8 mouse cellular contexts compared by ENCODE assay signal in the genomic region with DNA sequence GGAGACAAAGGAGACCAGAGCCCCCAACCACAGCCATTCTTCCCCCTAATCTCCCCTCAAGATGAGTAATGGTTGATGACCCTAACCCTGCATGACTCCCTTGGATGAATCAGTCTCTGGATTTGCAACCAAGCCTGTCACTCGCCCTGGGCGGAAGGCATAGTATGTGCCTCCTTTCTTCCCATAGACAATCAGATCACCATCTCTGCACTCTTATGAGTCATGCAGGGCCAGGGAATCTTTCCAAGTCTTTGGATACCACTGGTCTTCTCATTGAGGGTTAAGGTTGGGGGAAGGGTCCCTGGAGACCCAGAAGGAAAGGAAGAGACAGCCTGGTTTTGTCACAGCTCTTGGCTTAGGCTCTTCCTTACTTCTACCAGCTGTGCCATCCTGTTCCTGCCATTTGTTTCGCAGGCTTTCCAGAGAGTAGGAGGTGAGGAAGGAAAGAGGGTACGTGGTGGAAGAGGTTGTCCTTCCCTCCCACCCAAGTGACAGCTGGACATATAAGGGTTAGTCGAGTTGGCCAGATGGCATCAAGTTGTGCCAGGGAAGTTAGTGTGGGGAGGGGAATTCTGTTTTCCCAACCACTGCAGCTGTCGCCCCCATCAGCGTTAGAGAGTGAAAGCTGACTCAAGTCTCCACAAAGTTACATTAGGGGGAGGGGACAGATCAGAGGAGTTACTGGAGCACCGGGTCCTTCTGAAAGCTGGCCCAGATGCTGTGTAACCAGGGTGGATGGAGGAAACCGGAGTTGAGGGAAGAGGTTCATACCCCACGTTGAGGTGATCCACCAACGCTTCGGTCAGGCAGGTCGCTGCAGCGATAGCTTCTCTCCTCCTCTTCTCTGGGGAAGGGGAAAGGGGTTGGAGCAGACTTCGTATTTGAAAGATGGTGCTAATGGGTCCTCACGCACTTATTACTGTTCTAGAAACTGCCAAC. TPM values are rescaled to one million over a fixed set of nuclear protein-coding genes. Genes with fewer than 3 reads are reported as not detected.
A peak's percentile ranks its signal among the peaks of the same experiment; 100 is the strongest.
DNase-seq lines count a peak whose midpoint lies in the region; ATAC-seq and TF ChIP-seq lines count a peak whose summit lies in the region.

No protein-coding gene starts in this region.

- 70% methylated on average over 16 of the region's 16 CpGs for WGBS in kidney, embryonic 15.5 days
- WGBS in limb, embryonic 14.5 days = 70% methylated on average over 16 of the region's 16 CpGs
- 61% methylated on average over 16 of the region's 16 CpGs for WGBS in stomach, postnatal 0 days

- TF ChIP-seq CTCF in stomach, postnatal 0 days (IDR thresholded peaks at IDR 0.05; ENCODE audit: low read depth) = no peak

- no peak for TF ChIP-seq POLR2A in limb, embryonic 14.5 days (IDR thresholded peaks at IDR 0.05; ENCODE audit: borderline replicate concordance, extremely low read depth, insufficient read depth, insufficient read length)

- DNase-seq in kidney, postnatal 4 days = no peak
- DNase-seq in Muller cell, postnatal 12 days (ENCODE audit: inconsistent ontology term) = peak; percentile 93
- DNase-seq in limb, embryonic 14.5 days (ENCODE audit: low spot score) = peak; percentile 18
- DNase-seq in stomach, postnatal 0 days (ENCODE audit: low spot score) = no peak
- no peak for DNase-seq in thymus, adult 18-20 months
- no peak for DNase-seq in left cerebral cortex, postnatal 14 days (ENCODE audit: low spot score in 2 of 2)

- H3K4me1 ChIP-seq in kidney, embryonic 15.5 days = peaks cover 52% of the 10 kb centered on the region
- peaks cover 28% of the 10 kb centered on the region for H3K4me1 ChIP-seq in erythroblast, embryonic 14.5 days (ENCODE audit: control insufficient read depth)
- peaks cover 22% of the 10 kb centered on the region for H3K4me1 ChIP-seq in limb, embryonic 14.5 days (ENCODE audit: control insufficient read depth, insufficient read depth, low read length)
- 0 out of 2 replicates have a peak, but pooled peaks cover 13% of the 10 kb centered on the region for H3K4me1 ChIP-seq in stomach, postnatal 0 days (replicated peaks; ENCODE audit: control insufficient read depth, insufficient read depth)

- H3K9ac ChIP-seq in kidney, embryonic 15.5 days = peak overlapping the region; percentile 70
- H3K9ac ChIP-seq in limb, embryonic 14.5 days (ENCODE audit: low read depth, low read length, severe bottlenecking) = peak overlapping the region; percentile 64
- peak overlapping the region; percentile 81 for H3K9ac ChIP-seq in stomach, postnatal 0 days (ENCODE audit: low read length)

- no peaks in the 10 kb centered on the region for H3K9me3 ChIP-seq in kidney, embryonic 15.5 days (replicated peaks)
- no peaks in the 10 kb centered on the region for H3K9me3 ChIP-seq in erythroblast, embryonic 14.5 days (ENCODE audit: control insufficient read depth, low read length)
- no peaks in the 10 kb centered on the region for H3K9me3 ChIP-seq in limb, embryonic 14.5 days (ENCODE audit: control insufficient read depth, low read length)
- no peaks in the 10 kb centered on the region for H3K9me3 ChIP-seq in stomach, postnatal 0 days (ENCODE audit: control insufficient read depth, low read length)

- peak overlapping the region; percentile 95 for H3K27ac ChIP-seq in kidney, embryonic 15.5 days
- no peak overlapping the region for H3K27ac ChIP-seq in limb, embryonic 14.5 days (replicated peaks; ENCODE audit: low read depth, low read length)
- H3K27ac ChIP-seq in stomach, postnatal 0 days (replicated peaks) = peak overlapping the region; percentile 97

- TF ChIP-seq EP300 in stomach, postnatal 0 days (optimal IDR thresholded peaks at IDR 0.05) = no peak

- peak overlapping the region; percentile 69 for H3K4me3 ChIP-seq in kidney, embryonic 15.5 days (replicated peaks)
- H3K4me3 ChIP-seq in erythroblast, embryonic 14.5 days (replicated peaks) = peak overlapping the region; percentile 85
- H3K4me3 ChIP-seq in limb, embryonic 14.5 days (replicated peaks; ENCODE audit: low read length) = peak overlapping the region; percentile 71
- H3K4me3 ChIP-seq in stomach, postnatal 0 days (ENCODE audit: low read depth, low read length) = peak overlapping the region; percentile 68

- intact Hi-C loops in left cerebral cortex, postnatal 14 days (cut with DNase I) = loop anchor here (5.0 kb wide), 1 partner anchor 55 kb away; no protein-coding TSS in a partner anchor

- H3K27me3 ChIP-seq in kidney, embryonic 15.5 days = peaks cover 4% of the 10 kb centered on the region; the same call in 1 of the 2 replicates
- H3K27me3 ChIP-seq in erythroblast, embryonic 14.5 days (ENCODE audit: control insufficient read depth) = peaks cover 5% of the 10 kb centered on the region
- no peaks in the 10 kb centered on the region for H3K27me3 ChIP-seq in limb, embryonic 14.5 days (ENCODE audit: control insufficient read depth, insufficient read depth, low read length)
- H3K27me3 ChIP-seq in stomach, postnatal 0 days (ENCODE audit: control insufficient read depth, insufficient read depth, low read length) = no peaks in the 10 kb centered on the region

- peak; percentile 1; the same call in 1 of the 2 replicates for ATAC-seq in kidney, embryonic 15.5 days (replicated peaks; ENCODE audit: low FRiP score)
- ATAC-seq in limb, embryonic 14.5 days (ENCODE audit: low FRiP score, low read depth) = no peak
- no peak for ATAC-seq in stomach, postnatal 0 days (ENCODE audit: low FRiP score, low TSS enrichment)

- peaks cover 17% of the 10 kb centered on the region for H3K36me3 ChIP-seq in kidney, embryonic 15.5 days
- H3K36me3 ChIP-seq in erythroblast, embryonic 14.5 days (ENCODE audit: control insufficient read depth) = peaks cover 12% of the 10 kb centered on the region
- H3K36me3 ChIP-seq in limb, embryonic 14.5 days (ENCODE audit: control insufficient read depth, insufficient read depth, low read length) = peaks cover 17% of the 10 kb centered on the region
- peaks cover 7% of the 10 kb centered on the region for H3K36me3 ChIP-seq in stomach, postnatal 0 days (ENCODE audit: control insufficient read depth, insufficient read depth, low read length)

- H3K4me2 ChIP-seq in kidney, embryonic 15.5 days = peak overlapping the region; percentile 85
- peak overlapping the region; percentile 46 for H3K4me2 ChIP-seq in limb, embryonic 14.5 days (replicated peaks; ENCODE audit: low read depth, low read length, severe bottlenecking)
- H3K4me2 ChIP-seq in stomach, postnatal 0 days (replicated peaks; ENCODE audit: low read depth) = peak overlapping the region; percentile 77

RNA-seq across cellular contexts. Expression of a gene that starts 0.5 kb away (rescaled TPM):
- 15.3 and 18.8 TPM in 2 replicates for polyA plus RNA-seq in kidney, embryonic 15.5 days (2015; fragmentation: Nextera tagmentation; extraction: Ambion mirVana)
- 0.06 and 0.17 TPM in 2 replicates for polyA plus RNA-seq in erythroblast, embryonic 14.5 days (2012)
- polyA plus RNA-seq in limb, embryonic 14.5 days (2012; rRNA removed) = 17.9 and 23.2 TPM in 2 replicates
- polyA plus RNA-seq in limb, embryonic 14.5 days (2014; fragmentation: Nextera tagmentation; extraction: Ambion mirVana) = 11.8 and 12.5 TPM in 2 replicates
- 8.1 and 9.5 TPM in 2 replicates for polyA plus RNA-seq in stomach, postnatal 0 days (2015; fragmentation: Nextera tagmentation; extraction: Ambion mirVana)
- total RNA-seq in left cerebral cortex, postnatal 14 days (2021) = 1 to 10 TPM; 4.8 to 5.1 TPM

RNA-seq across cellular contexts. Expression of a gene that starts 1.7 kb away (rescaled TPM):
- polyA plus RNA-seq in kidney, embryonic 15.5 days (2015; fragmentation: Nextera tagmentation; extraction: Ambion mirVana) = 220 and 231 TPM in 2 replicates
- 16.6 and 25.2 TPM in 2 replicates for polyA plus RNA-seq in erythroblast, embryonic 14.5 days (2012)
- 211 and 285 TPM in 2 replicates for polyA plus RNA-seq in limb, embryonic 14.5 days (2012; rRNA removed)
- 242 and 262 TPM in 2 replicates for polyA plus RNA-seq in limb, embryonic 14.5 days (2014; fragmentation: Nextera tagmentation; extraction: Ambion mirVana)
- polyA plus RNA-seq in stomach, postnatal 0 days (2015; fragmentation: Nextera tagmentation; extraction: Ambion mirVana) = 194 and 198 TPM in 2 replicates
- total RNA-seq in left cerebral cortex, postnatal 14 days (2021) = 10 to 100 TPM; 71.5 to 78.7 TPM

RNA-seq across cellular contexts. Expression of a gene that starts 11.5 kb away (rescaled TPM):
- polyA plus RNA-seq in kidney, embryonic 15.5 days (2015; fragmentation: Nextera tagmentation; extraction: Ambion mirVana) = 3.6 and 4.2 TPM in 2 replicates
- 0.07 TPM in 1 of 2 replicates, not detected in the other for polyA plus RNA-seq in erythroblast, embryonic 14.5 days (2012)
- 22.3 and 24.1 TPM in 2 replicates for polyA plus RNA-seq in limb, embryonic 14.5 days (2012; rRNA removed)
- polyA plus RNA-seq in limb, embryonic 14.5 days (2014; fragmentation: Nextera tagmentation; extraction: Ambion mirVana) = 7.0 and 11.5 TPM in 2 replicates
- 8.5 and 8.7 TPM in 2 replicates for polyA plus RNA-seq in stomach, postnatal 0 days (2015; fragmentation: Nextera tagmentation; extraction: Ambion mirVana)
- total RNA-seq in left cerebral cortex, postnatal 14 days (2021) = 10 to 100 TPM; 15.6 to 17.6 TPM

RNA-seq across cellular contexts. Expression of a gene that starts 21.4 kb away (rescaled TPM):
- 671 and 731 TPM in 2 replicates for polyA plus RNA-seq in kidney, embryonic 15.5 days (2015; fragmentation: Nextera tagmentation; extraction: Ambion mirVana)
- polyA plus RNA-seq in erythroblast, embryonic 14.5 days (2012) = 0.04 and 0.21 TPM in 2 replicates
- 346 and 448 TPM in 2 replicates for polyA plus RNA-seq in limb, embryonic 14.5 days (2012; rRNA removed)
- 942 and 957 TPM in 2 replicates for polyA plus RNA-seq in limb, embryonic 14.5 days (2014; fragmentation: Nextera tagmentation; extraction: Ambion mirVana)
- 760 and 773 TPM in 2 replicates for polyA plus RNA-seq in stomach, postnatal 0 days (2015; fragmentation: Nextera tagmentation; extraction: Ambion mirVana)
- total RNA-seq in left cerebral cortex, postnatal 14 days (2021) = 10 to 100 TPM; 55.4 to 61.0 TPM

RNA-seq across cellular contexts. Expression of a gene that starts 30.6 kb away (rescaled TPM):
- polyA plus RNA-seq in kidney, embryonic 15.5 days (2015; fragmentation: Nextera tagmentation; extraction: Ambion mirVana) = 7.2 and 8.7 TPM in 2 replicates
- not detected in 2 replicates for polyA plus RNA-seq in erythroblast, embryonic 14.5 days (2012)
- 10.8 and 11.8 TPM in 2 replicates for polyA plus RNA-seq in limb, embryonic 14.5 days (2012; rRNA removed)
- polyA plus RNA-seq in limb, embryonic 14.5 days (2014; fragmentation: Nextera tagmentation; extraction: Ambion mirVana) = 6.3 and 9.2 TPM in 2 replicates
- polyA plus RNA-seq in stomach, postnatal 0 days (2015; fragmentation: Nextera tagmentation; extraction: Ambion mirVana) = 1.5 and 1.6 TPM in 2 replicates
- total RNA-seq in left cerebral cortex, postnatal 14 days (2021) = 10 to 100 TPM; 11.6 to 15.7 TPM

Comparison
In these comparisons a context has a peak if more than half of its experiments do, and no peak if none do; other contexts are left out.
1. DNase-seq: peak in Muller cell, postnatal 12 days (single experiment) and limb, embryonic 14.5 days (single experiment); none in kidney, postnatal 4 days (0 of 2), stomach, postnatal 0 days (single experiment), thymus, adult 18-20 months (0 of 2) and left cerebral cortex, postnatal 14 days (0 of 2).
2. Peak in every context shown above with its lines, with median percentiles within 50 percentile points of each other: H3K4me2 ChIP-seq, H3K4me3 ChIP-seq and H3K9ac ChIP-seq.